Mouse (Mus musculus) stomach, postnatal 0 days (tissue): ENCODE measurements at regions not wholly inside any gene's neighbourhood (a gene's known extent, or its start where the extent isn't known, plus 50 kb on each side); places are given as distances from the start of the nearest gene placed in this dataset.

ENCODE experiments used
- CTCF ChIP-seq: IDR thresholded peaks from 2 replicates; pipeline ENCODE4 v1.5.1; 2016; ENCODE audit warnings: antibody characterized with exemption, low read depth, mild to moderate bottlenecking, moderate library complexity
- EP300 ChIP-seq: optimal IDR thresholded peaks from 2 replicates; pipeline ENCODE3; 2016; ENCODE audit warnings: antibody characterized with exemption

DNA sequence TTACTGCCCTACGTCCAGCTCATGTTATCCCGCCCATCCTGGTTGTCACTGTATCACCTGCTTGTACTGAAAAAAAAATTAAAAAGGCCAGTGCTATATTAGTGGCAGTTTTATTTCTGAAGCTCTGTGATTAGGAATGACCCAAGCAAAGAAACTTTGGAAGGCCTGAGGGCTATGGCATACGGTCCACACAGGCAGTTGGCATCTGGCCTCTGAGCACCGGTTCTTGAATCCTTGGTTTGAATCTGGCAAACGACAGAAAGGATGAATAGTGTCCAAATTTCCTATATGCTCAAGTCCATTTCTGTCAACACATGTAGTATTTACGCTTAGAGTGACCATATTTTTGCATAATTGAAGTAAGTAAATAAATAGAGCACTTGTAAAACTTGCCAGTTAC is 254.3 kb downstream of the Nup35 start:
- TF ChIP-seq EP300 (no peak), CTCF (no peak)
